Mouse (Mus musculus) cerebellum, adult 2 months (tissue): Measurements from ENCODE around the gene Olfr67.

Source experiments
- CTCF ChIP-seq: fragments of 200-500 bp; IDR thresholded peaks from 2 replicates; pipeline ENCODE4 v1.5.1; 2011; ENCODE audit warnings: low read depth, mild to moderate bottlenecking, control low read depth, low read length, moderate library complexity, borderline replicate concordance; ENCODE audit not compliant: insufficient read depth
- POLR2A ChIP-seq: fragments of 200-500 bp; IDR thresholded peaks from 2 replicates; pipeline ENCODE4 v1.6.1; 2011; ENCODE audit warnings: low read length, control low read depth, borderline replicate concordance; ENCODE audit not compliant: insufficient read depth

GRCm38 (mm10) chr7:103809801-103810155 is 18.2 kb upstream of the Olfr67 start:
- TF ChIP-seq CTCF (no peak), POLR2A (no peak)
